Mouse (Mus musculus) midbrain, embryonic 10.5 days (tissue): ENCODE measurements at regions not wholly inside any gene's neighbourhood (a gene's known extent, or its start where the extent isn't known, plus 50 kb on each side); places are given as distances from the start of the nearest gene placed in this dataset.

Experiments
- DNase-seq: peaks from one replicate; pipeline ENCODE4 v3.0.0-alpha.2; 2017; ENCODE audit warnings: low spot score
- H3K27ac ChIP-seq: fragments of 300-500 bp; sonication (generic); replicated peaks from 2 replicates; pipeline ENCODE4 v1.5.1; 2016; ENCODE audit warnings: mild to moderate bottlenecking
- H3K27me3 ChIP-seq: fragments of 300-500 bp; sonication (generic); 2 replicates; pipeline ENCODE4 v1.6.1; 2016; ENCODE audit warnings: low read depth, mild to moderate bottlenecking; ENCODE audit not compliant: poor library complexity, severe bottlenecking
- H3K36me3 ChIP-seq: fragments of 300-500 bp; sonication (generic); 2 replicates; pipeline ENCODE4 v1.6.1; 2016; ENCODE audit warnings: mild to moderate bottlenecking, moderate library complexity
- H3K4me1 ChIP-seq: fragments of 300-500 bp; sonication (generic); 2 replicates; pipeline ENCODE4 v1.6.1; 2016
- H3K4me3 ChIP-seq: fragments of 300-500 bp; sonication (generic); 2 replicates; pipeline ENCODE4 v1.5.1; 2016; ENCODE audit warnings: mild to moderate bottlenecking, moderate library complexity
- H3K9me3 ChIP-seq: fragments of 300-500 bp; sonication (generic); replicated peaks from 2 replicates; pipeline ENCODE4 v1.6.1; 2016; ENCODE audit warnings: mild to moderate bottlenecking
- WGBS: fragments of 180-500 bp; shearing (Covaris S2); methylation state at CpG from one replicate; pipeline ENCODE4 v1.1.7; 2016; 5-methylcytosine and 5-hydroxymethylcytosine counted together

DNA sequence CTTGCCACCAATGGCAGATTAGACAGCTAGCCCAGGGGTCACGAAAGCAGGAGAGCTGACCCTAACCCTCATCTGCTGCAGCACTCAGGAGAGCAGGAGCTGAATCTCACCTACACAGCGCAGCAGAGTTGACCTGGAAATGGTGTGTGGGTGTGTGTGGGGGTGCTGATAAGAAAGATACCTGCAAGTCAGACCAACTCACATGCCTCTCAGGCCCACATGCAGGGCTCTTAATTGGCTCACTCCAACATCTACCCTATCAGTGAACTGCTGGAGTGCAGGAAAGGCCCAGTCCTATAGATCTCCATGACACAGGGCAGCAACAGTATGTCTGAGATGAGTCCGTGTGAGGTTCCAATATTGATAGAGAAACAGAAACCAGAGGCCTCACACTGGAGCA is 355.7 kb downstream of the Ccser2 start:
- Histone ChIP-seq H3K9me3 (no peaks in the 10 kb centered on the region), H3K4me1 (no peaks in the 10 kb centered on the region), H3K27ac (no peak overlapping the region), H3K36me3 (no peaks in the 10 kb centered on the region), H3K4me3 (no peak overlapping the region), H3K27me3 (no peaks in the 10 kb centered on the region)
- WGBS = 90% methylated on average over 3 of the region's 3 CpGs
- no peak for DNase-seq

DNA sequence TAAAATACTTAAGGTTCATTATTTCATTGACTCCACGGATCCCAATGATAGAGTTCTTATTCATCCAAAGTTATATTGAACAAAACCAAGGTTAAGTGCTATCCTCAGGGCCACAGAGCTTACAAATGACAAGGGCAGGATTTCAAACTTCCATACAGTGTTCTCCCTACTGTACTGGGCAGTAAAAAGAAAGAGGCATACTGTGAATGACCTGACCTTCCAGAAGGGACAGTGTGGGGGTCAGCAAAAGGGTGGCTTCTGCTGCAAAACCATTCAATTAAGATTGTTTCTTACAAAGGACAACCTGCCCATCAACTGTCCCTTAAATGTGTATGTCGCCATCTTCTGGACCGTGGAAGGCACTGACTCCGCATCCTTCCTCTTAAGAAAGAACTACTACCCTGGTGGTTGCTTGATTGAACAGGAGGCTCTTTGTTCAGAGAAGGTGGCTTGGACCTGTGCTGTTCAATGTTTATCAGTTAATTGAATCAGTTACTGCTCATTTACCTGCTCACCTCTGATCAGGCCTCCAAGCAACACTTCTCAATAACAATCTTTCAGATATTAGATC is 384.4 kb downstream of the Ccser2 start:
- 58% methylated on average over 4 of the region's 4 CpGs for WGBS
- no peak overlapping the region for H3K4me3 ChIP-seq

GRCm38 (mm10) chr14:36583338-36584064 is 385.1 kb downstream of the Ccser2 start:
- Histone ChIP-seq H3K27ac (no peak overlapping the region), H3K9me3 (no peaks in the 10 kb centered on the region), H3K27me3 (no peaks in the 10 kb centered on the region), H3K36me3 (no peaks in the 10 kb centered on the region), H3K4me1 (0 out of 2 replicates have a peak, but pooled peaks cover 3% of the 10 kb centered on the region), H3K4me3 (no peak overlapping the region)
- 87% methylated on average over 3 of the region's 3 CpGs for WGBS
- DNase-seq = no peak

More for the DNA sequence above, 384.4 kb downstream of the Ccser2 start:
- Histone ChIP-seq H3K36me3 (no peaks in the 10 kb centered on the region), H3K4me1 (0 out of 2 replicates have a peak, but pooled peaks cover 3% of the 10 kb centered on the region), H3K27ac (no peak overlapping the region), H3K27me3 (no peaks in the 10 kb centered on the region), H3K9me3 (no peaks in the 10 kb centered on the region)
- DNase-seq = no peak

DNA sequence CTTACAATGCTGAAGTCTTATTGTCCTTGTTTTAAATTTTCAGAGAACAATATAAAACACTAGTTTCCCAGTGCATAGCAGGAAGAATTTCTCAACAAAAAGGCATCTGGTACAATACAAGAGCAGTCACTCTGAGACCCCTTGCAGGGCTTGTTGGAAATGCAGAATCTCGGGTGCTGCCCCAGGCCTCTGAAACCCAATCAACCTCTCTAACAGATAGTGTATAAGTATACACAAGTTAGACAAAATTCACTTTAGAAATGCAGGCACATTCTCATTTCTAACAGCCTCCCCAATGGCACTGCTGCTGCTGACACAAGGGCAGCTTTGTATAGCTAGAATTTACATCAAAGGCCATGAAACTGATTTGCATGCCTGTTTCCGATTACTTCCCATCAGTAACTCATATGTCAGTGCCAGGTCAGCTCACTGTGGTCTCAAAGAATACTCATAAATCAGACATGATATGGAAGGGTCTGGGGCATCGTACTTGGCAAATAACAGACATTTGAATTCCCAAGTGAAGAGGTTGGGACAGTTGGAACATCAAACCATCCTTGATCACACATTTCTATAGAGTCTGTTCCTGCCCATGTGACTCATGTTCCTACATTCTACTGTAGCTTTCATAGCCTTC is 405.2 kb downstream of the Ccser2 start:
- 83% methylated on average over 3 of the region's 3 CpGs for WGBS
- H3K27ac ChIP-seq = no peak overlapping the region
- no peak for DNase-seq

GRCm38 (mm10) chr14:36537402-36537801 is 431.2 kb downstream of the Ccser2 start:
- WGBS = 91% methylated on average over 5 of the region's 5 CpGs
- H3K4me1 ChIP-seq = peaks cover 4% of the 10 kb centered on the region; the same call in 1 of the 2 replicates
- no peaks in the 10 kb centered on the region for H3K27me3 ChIP-seq
- no peaks in the 10 kb centered on the region for H3K36me3 ChIP-seq
- H3K27ac ChIP-seq = no peak overlapping the region
- no peak overlapping the region for H3K4me3 ChIP-seq
- no peaks in the 10 kb centered on the region for H3K9me3 ChIP-seq
- no peak for DNase-seq

More for the DNA sequence above, 405.2 kb downstream of the Ccser2 start:
- Histone ChIP-seq H3K9me3 (no peaks in the 10 kb centered on the region), H3K4me3 (no peak overlapping the region), H3K4me1 (no peaks in the 10 kb centered on the region), H3K27me3 (no peaks in the 10 kb centered on the region), H3K36me3 (no peaks in the 10 kb centered on the region)

DNA sequence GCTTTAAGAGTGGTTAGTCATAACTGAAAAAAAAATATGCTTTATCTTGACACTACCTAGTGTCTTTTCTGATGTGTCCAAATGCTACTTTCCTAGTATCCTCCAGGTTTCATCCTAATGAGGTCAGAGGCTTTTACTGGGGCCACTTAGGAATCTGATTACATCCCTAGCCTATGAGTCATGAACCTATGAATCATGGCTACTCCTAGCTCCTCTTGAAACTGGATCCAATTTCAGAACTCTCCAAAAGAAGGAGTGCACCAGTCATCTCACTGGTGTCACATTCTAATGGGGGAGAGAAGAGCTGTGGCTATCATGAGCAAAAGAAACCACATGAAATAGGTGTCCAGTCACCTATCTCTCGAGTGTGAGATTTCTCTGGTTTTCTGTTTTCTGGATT is 432.6 kb downstream of the 4930474N05Rik start:
- no peaks in the 10 kb centered on the region for H3K9me3 ChIP-seq
- no peak overlapping the region for H3K4me3 ChIP-seq
- H3K36me3 ChIP-seq = no peaks in the 10 kb centered on the region
- no peaks in the 10 kb centered on the region for H3K27me3 ChIP-seq
- 87% methylated on average over 1 of the region's 1 CpGs for WGBS
- no peak overlapping the region for H3K27ac ChIP-seq
- no peaks in the 10 kb centered on the region for H3K4me1 ChIP-seq
- DNase-seq = no peak

- DNase-seq = no peak
- H3K27ac ChIP-seq = no peak overlapping the region
- no peaks in the 10 kb centered on the region for H3K36me3 ChIP-seq
- no peaks in the 10 kb centered on the region for H3K27me3 ChIP-seq
- no peaks in the 10 kb centered on the region for H3K9me3 ChIP-seq
- no peak overlapping the region for H3K4me3 ChIP-seq
- H3K4me1 ChIP-seq = no peaks in the 10 kb centered on the region
Observed at GRCm38 (mm10) chr14:36525591-36526037, 430.9 kb downstream of the 4930474N05Rik start.

DNA sequence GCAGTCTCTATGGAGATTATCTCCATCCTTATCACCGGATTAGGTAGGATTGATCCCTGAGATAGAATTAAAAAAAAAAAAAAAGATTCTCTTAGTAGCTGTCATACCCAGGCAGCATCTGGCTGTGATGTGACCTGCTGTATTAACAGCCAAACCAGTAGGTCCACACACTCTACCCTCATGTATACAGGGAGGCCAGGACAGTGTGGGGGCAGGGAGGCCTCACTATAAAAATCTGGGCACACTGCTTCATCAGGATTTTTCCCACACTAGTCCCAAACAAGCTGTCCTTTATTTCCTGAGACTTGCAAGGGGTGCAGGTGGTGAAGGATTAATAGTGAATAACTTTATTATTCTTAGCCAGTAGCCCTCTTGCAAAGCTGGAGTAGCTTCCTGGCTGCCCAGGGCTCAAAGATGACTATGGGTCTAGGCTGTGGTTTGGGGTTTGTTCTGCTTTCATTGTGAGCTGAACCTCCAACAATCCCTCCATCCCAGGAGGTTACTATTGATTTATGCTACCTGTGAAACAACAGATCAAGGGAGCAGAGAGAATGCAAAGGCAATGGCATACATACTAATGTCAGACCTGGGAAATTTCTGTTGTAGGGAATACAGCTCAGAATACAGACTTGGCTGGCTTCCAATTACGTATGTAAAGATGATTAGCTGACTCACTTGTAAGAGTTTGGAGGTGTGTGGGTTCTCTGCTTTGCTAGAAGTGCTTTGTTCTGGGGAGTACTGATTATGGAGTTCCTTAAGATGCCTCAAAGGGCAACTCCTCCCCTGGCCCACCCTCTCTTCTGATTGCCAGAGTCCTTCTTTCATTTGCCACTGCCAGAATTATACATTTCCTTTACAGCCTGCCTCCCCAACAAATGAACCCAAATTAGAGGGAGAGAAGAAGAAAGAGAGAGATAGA is 407.6 kb downstream of the 4930474N05Rik start:
- no peak overlapping the region for H3K4me3 ChIP-seq
- no peaks in the 10 kb centered on the region for H3K4me1 ChIP-seq
- no peak overlapping the region for H3K27ac ChIP-seq
- no peaks in the 10 kb centered on the region for H3K27me3 ChIP-seq
- WGBS = 68% methylated on average over 2 of the region's 2 CpGs
- no peaks in the 10 kb centered on the region for H3K9me3 ChIP-seq
- no peak for DNase-seq
- no peaks in the 10 kb centered on the region for H3K36me3 ChIP-seq

DNA sequence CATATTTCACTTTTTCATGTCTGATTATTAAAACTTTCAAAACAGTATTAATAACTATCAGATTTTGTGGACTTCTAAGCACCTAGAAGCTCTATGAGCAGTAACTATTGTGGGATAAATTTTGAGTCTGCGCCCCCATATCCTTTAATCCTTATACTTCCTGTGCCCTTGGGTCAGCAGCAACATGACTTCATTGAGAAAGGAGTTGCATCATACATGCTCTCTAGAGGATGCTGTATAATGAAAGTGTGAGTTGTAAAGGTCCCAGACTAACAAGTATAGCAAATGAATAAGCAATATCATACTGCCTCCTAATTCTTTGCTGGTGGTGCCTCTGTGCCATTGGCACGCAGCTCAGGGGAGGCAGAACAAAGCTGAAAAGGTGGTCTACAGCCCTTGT is 404.6 kb downstream of the 4930474N05Rik start:
- H3K27ac ChIP-seq = no peak overlapping the region
- no peak for DNase-seq
- H3K9me3 ChIP-seq = no peaks in the 10 kb centered on the region
- no peaks in the 10 kb centered on the region for H3K36me3 ChIP-seq
- 92% methylated on average over 2 of the region's 2 CpGs for WGBS
- H3K4me3 ChIP-seq = no peak overlapping the region
- H3K27me3 ChIP-seq = no peaks in the 10 kb centered on the region
- H3K4me1 ChIP-seq = no peaks in the 10 kb centered on the region

DNA sequence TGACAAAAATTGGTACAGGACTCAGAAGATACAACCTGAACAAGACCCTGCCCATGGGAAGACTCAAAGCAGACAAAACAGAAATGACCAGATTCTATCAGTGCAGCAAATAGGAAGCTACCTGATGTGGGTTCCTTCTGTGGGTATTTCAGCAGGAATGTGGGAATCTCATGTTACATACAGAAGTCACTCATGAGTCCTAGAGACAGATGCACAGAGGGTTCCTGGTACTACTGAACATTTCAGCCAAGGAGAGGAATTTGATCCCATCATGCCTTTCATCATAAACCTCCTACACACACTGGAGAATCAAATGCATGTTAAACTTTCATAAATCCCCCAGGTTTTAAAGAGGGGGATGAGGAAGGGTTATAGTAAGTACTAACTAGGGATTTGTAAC is 390.8 kb downstream of the 4930474N05Rik start:
- no peaks in the 10 kb centered on the region for H3K9me3 ChIP-seq
- DNase-seq = no peak
- no peaks in the 10 kb centered on the region for H3K27me3 ChIP-seq
- H3K4me3 ChIP-seq = no peak overlapping the region
- H3K4me1 ChIP-seq = no peaks in the 10 kb centered on the region
- H3K36me3 ChIP-seq = no peaks in the 10 kb centered on the region
- H3K27ac ChIP-seq = no peak overlapping the region

DNA sequence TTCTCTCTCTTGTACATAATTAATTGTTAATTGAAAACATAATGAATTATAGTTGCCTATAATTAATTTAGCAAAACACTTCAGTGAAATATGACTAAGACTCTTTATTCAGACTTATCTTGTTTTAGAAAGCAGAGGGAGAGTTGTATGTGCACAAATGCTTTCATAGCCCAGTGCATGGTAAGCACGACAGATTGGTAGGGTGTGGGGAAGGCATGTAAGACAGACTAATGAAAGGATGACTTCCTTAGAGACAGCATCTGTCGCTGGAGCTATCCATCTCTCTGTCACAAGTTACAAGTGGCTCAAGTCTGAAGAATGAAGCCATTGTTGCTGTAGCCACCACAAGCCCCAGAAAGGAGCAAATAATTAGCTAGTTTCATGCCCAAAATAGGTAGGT is 376.9 kb downstream of the 4930474N05Rik start:
- 78% methylated on average over 2 of the region's 2 CpGs for WGBS
- H3K4me1 ChIP-seq = no peaks in the 10 kb centered on the region
- H3K9me3 ChIP-seq = no peaks in the 10 kb centered on the region
- no peaks in the 10 kb centered on the region for H3K27me3 ChIP-seq
- no peak overlapping the region for H3K4me3 ChIP-seq
- no peak overlapping the region for H3K27ac ChIP-seq
- H3K36me3 ChIP-seq = no peaks in the 10 kb centered on the region
- no peak for DNase-seq

- Histone ChIP-seq H3K4me1 (no peaks in the 10 kb centered on the region), H3K36me3 (no peaks in the 10 kb centered on the region), H3K27me3 (no peaks in the 10 kb centered on the region), H3K9me3 (no peaks in the 10 kb centered on the region), H3K4me3 (no peak overlapping the region), H3K27ac (no peak overlapping the region)
- no peak for DNase-seq
- 82% methylated on average over 1 of the region's 1 CpGs for WGBS
Observed at GRCm38 (mm10) chr14:36470362-36470761, 375.6 kb downstream of the 4930474N05Rik start.
